Mouse (Mus musculus): ENCODE measurements at regions not wholly inside any gene's neighbourhood (a gene's known extent, or its start where the extent isn't known, plus 50 kb on each side); places are given as distances from the start of the nearest gene placed in this dataset.

GRCm38 (mm10) chr12:28380203-28380602 lies 172.0 kb downstream of the Dcdc2c start:
- no peak for DNase-seq (ENCODE audit: low spot score)
- intact Hi-C loops (cut with DNase I) = no loop called here

GRCm38 (mm10) chr12:28377968-28378367 lies 174.2 kb downstream of the Dcdc2c start:
- DNase-seq (ENCODE audit: low spot score) = no peak
- intact Hi-C loops (cut with DNase I) = no loop called here

GRCm38 (mm10) chr12:28377373-28377772 lies 174.8 kb downstream of the Dcdc2c start:
- intact Hi-C loops (cut with DNase I) = no loop called here
- no peak for DNase-seq (ENCODE audit: low spot score)

- DNase-seq (ENCODE audit: low spot score) = no peak
- intact Hi-C loops (cut with DNase I) = no loop called here
Observed at GRCm38 (mm10) chr12:28376770-28377169, 175.4 kb downstream of the Dcdc2c start.

GRCm38 (mm10) chr12:28365304-28365703 lies 186.9 kb downstream of the Dcdc2c start:
- DNase-seq (ENCODE audit: low spot score) = no peak
- intact Hi-C loops (cut with DNase I) = no loop called here

GRCm38 (mm10) chr12:28358737-28359333 lies 193.4 kb downstream of the Dcdc2c start:
- DNase-seq (ENCODE audit: low spot score) = no peak
- intact Hi-C loops (cut with DNase I) = no loop called here

GRCm38 (mm10) chr12:28357764-28358163 lies 194.4 kb downstream of the Dcdc2c start:
- intact Hi-C loops (cut with DNase I) = no loop called here
- no peak for DNase-seq (ENCODE audit: low spot score)

GRCm38 (mm10) chr12:28353140-28353539 lies 199.1 kb downstream of the Dcdc2c start:
- intact Hi-C loops (cut with DNase I) = no loop called here

GRCm38 (mm10) chr12:28352571-28352970 lies 199.6 kb downstream of the Dcdc2c start:
- no peak for DNase-seq (ENCODE audit: low spot score)
- intact Hi-C loops (cut with DNase I) = no loop called here

More at GRCm38 (mm10) chr12:28353140-28353539, 199.1 kb downstream of the Dcdc2c start:
- no peak for DNase-seq (ENCODE audit: low spot score)

GRCm38 (mm10) chr12:28342735-28343134 lies 209.5 kb downstream of the Dcdc2c start:
- intact Hi-C loops (cut with DNase I) = no loop called here
- DNase-seq (ENCODE audit: low spot score) = no peak

- intact Hi-C loops (cut with DNase I) = no loop called here
- DNase-seq (ENCODE audit: low spot score) = no peak
Observed at GRCm38 (mm10) chr12:28332591-28332990, 219.6 kb downstream of the Dcdc2c start.

- no peak for DNase-seq (ENCODE audit: low spot score)
- intact Hi-C loops (cut with DNase I) = no loop called here
Observed at GRCm38 (mm10) chr12:28331843-28332242, 220.4 kb downstream of the Dcdc2c start.

- no peak for DNase-seq (ENCODE audit: low spot score)
- intact Hi-C loops (cut with DNase I) = no loop called here
Observed at GRCm38 (mm10) chr12:28323659-28324058, 228.5 kb downstream of the Dcdc2c start.

GRCm38 (mm10) chr12:28309226-28309625 lies 243.0 kb downstream of the Dcdc2c start:
- intact Hi-C loops (cut with DNase I) = no loop called here
- no peak for DNase-seq (ENCODE audit: low spot score)

GRCm38 (mm10) chr12:28302038-28302581 lies 250.1 kb downstream of the Dcdc2c start:
- no peak for DNase-seq (ENCODE audit: low spot score)
- intact Hi-C loops (cut with DNase I) = no loop called here

GRCm38 (mm10) chr12:28288376-28288896 lies 263.8 kb downstream of the Dcdc2c start:
- no peak for DNase-seq (ENCODE audit: low spot score)
- intact Hi-C loops (cut with DNase I) = no loop called here

- no peak for DNase-seq (ENCODE audit: low spot score)
- intact Hi-C loops (cut with DNase I) = no loop called here
Observed at GRCm38 (mm10) chr12:28255524-28255923, 296.7 kb downstream of the Dcdc2c start.

GRCm38 (mm10) chr12:28250526-28250925 lies 301.7 kb downstream of the Dcdc2c start:
- intact Hi-C loops (cut with DNase I) = no loop called here
- DNase-seq (ENCODE audit: low spot score) = no peak

GRCm38 (mm10) chr12:28248749-28249148 lies 303.4 kb downstream of the Dcdc2c start:
- intact Hi-C loops (cut with DNase I) = no loop called here
- DNase-seq (ENCODE audit: low spot score) = no peak

- intact Hi-C loops (cut with DNase I) = no loop called here
- DNase-seq (ENCODE audit: low spot score) = no peak
Observed at GRCm38 (mm10) chr12:28248287-28248686, 303.9 kb downstream of the Dcdc2c start.

- intact Hi-C loops (cut with DNase I) = no loop called here
Observed at GRCm38 (mm10) chr12:28238016-28238415, 314.2 kb downstream of the Dcdc2c start.

GRCm38 (mm10) chr12:28237041-28237440 lies 315.2 kb downstream of the Dcdc2c start:
- DNase-seq (ENCODE audit: low spot score) = no peak
- intact Hi-C loops (cut with DNase I) = no loop called here

More at GRCm38 (mm10) chr12:28238016-28238415, 314.2 kb downstream of the Dcdc2c start:
- no peak for DNase-seq (ENCODE audit: low spot score)

Data from heart, postnatal 25 days (tissue).